Mouse (Mus musculus) testis, adult 2 months (tissue): ENCODE data around the gene Rhoj.

Experiments
- CTCF ChIP-seq: fragments of 200-500 bp; IDR thresholded peaks from 2 replicates; pipeline ENCODE4 v1.5.1; 2012; ENCODE audit warnings: low read depth, mild to moderate bottlenecking, inconsistent platforms, low read length, moderate library complexity; ENCODE audit not compliant: control insufficient read depth, insufficient read depth, insufficient replicate concordance
- POLR2A ChIP-seq: fragments of 200-500 bp; IDR thresholded peaks from 2 replicates; pipeline ENCODE4 v1.6.1; 2012; ENCODE audit warnings: low read depth, mild to moderate bottlenecking, inconsistent platforms, low read length, moderate library complexity; ENCODE audit not compliant: control insufficient read depth

DNA sequence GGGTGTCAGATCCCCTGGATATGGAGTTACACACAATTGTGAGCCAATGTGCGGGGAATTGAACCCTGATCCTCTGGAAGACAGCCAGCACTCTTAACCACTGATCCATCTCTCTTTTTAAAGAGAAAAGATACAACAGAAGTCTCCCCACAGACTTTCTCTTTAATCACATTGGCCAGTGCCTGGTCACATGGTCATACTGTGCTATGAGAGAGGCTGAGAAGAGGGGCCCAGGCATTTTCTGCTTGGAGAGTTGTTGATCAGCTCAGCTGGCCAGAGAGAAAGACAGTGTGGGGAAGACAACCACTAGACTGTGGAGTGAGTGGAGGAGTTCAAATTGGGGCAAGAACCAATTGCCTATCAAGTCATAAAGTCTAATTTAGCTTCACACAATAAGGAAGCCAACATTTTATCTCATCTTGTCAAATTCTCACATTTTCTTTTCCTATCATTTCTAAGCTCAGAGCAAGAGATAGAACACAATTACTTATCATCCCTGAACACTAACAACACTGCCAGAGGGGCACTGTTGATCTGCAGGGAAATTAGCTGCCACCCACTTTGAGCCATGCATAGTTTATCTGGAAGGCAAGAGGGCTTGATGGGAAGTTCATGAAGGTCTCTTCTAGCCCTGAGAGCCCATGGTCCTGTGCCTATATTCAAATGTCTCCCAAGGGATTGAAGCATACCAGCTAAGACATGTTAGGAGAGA, 121.7 kb downstream of the Rhoj start:
- TF ChIP-seq POLR2A (no peak), CTCF (no peak)
